Mouse (Mus musculus): ENCODE results near the gene Myrf. TPM values are rescaled to one million over a fixed set of nuclear protein-coding genes. Genes with fewer than 3 reads are reported as not detected.

The Myrf gene
- total RNA-seq (2021): 10 to 100 TPM; 14.0 to 15.3 TPM
- long read RNA-seq, experiment 1, full-length matches to known transcripts: 1 of 13 reads
- long read RNA-seq, experiment 1, partial matches to known transcripts: 7 of 13 reads
- long read RNA-seq, experiment 1, other reads (novel, unspliced or antisense): 5 of 13 reads
- long read RNA-seq, experiment 2, full-length matches to known transcripts: 1 of 11 reads
- long read RNA-seq, experiment 2, partial matches to known transcripts: 4 of 11 reads
- long read RNA-seq, experiment 2, other reads (novel, unspliced or antisense): 6 of 11 reads

- TF ChIP-seq CTCF (IDR thresholded peaks at IDR 0.05): peak; percentile 98
- Histone ChIP-seq H3K27ac (peak within 1 kb of the TSS; percentile 61), H3K4me3 (peak within 1 kb of the TSS; percentile 36)
- DNase-seq (ENCODE audit: extremely low spot score in 1 of 2, low spot score in 2 of 2): peak; percentile 73 to 79
- intact Hi-C loops (cut with DNase I): no loop called here
Observed at GRCm38 (mm10) chr19:10240654-10241305, at the start of gene Myrf. Gene Myrf (minus strand): TSS chr19:10240748.

- no peak for DNase-seq (ENCODE audit: extremely low spot score in 1 of 2, low spot score in 2 of 2)
- intact Hi-C loops (cut with DNase I): loop anchor here (1.0 kb wide), 1 partner anchor 16 kb away; no protein-coding TSS in a partner anchor
- no peak for TF ChIP-seq CTCF (IDR thresholded peaks at IDR 0.05)
- H3K4me3 ChIP-seq: no peak overlapping the region
- peak overlapping the region; percentile 86 for H3K27ac ChIP-seq
Observed at GRCm38 (mm10) chr19:10289609-10290150, 49.1 kb upstream of the Myrf start.

- intact Hi-C loops (cut with DNase I): no loop called here
- no peak for TF ChIP-seq CTCF (IDR thresholded peaks at IDR 0.05)
- H3K4me3 ChIP-seq: no peak overlapping the region
- H3K27ac ChIP-seq: peak overlapping the region; percentile 86
- DNase-seq (ENCODE audit: extremely low spot score in 1 of 2, low spot score in 2 of 2): no peak
Observed at GRCm38 (mm10) chr19:10288125-10289040, 47.8 kb upstream of the Myrf start.

DNA sequence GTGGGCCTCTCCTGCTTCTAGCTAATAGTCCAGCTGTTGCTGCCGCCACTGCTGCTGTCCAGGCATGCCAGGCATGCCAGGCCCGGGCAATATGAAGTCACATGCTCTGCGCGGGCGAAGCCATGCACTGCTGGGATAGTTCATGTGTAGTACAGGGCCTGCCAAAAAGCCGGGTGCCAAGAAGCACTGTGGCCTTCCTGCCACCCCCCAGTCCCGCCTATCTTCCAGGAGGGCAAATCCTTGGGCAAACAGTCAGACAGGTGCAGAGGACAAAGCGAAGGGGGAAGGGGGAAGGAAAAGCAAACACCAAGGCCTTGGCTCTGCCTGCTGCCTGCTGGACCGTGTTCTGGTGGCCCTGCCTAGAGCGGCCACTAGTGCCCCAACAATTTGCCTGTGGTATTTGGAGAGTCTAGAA is 45.9 kb upstream of the Myrf start:
- no peak for DNase-seq (ENCODE audit: extremely low spot score in 1 of 2, low spot score in 2 of 2)
- intact Hi-C loops (cut with DNase I): no loop called here
- H3K4me3 ChIP-seq: no peak overlapping the region
- TF ChIP-seq CTCF (IDR thresholded peaks at IDR 0.05): no peak
- H3K27ac ChIP-seq: peak overlapping the region; percentile 75

DNA sequence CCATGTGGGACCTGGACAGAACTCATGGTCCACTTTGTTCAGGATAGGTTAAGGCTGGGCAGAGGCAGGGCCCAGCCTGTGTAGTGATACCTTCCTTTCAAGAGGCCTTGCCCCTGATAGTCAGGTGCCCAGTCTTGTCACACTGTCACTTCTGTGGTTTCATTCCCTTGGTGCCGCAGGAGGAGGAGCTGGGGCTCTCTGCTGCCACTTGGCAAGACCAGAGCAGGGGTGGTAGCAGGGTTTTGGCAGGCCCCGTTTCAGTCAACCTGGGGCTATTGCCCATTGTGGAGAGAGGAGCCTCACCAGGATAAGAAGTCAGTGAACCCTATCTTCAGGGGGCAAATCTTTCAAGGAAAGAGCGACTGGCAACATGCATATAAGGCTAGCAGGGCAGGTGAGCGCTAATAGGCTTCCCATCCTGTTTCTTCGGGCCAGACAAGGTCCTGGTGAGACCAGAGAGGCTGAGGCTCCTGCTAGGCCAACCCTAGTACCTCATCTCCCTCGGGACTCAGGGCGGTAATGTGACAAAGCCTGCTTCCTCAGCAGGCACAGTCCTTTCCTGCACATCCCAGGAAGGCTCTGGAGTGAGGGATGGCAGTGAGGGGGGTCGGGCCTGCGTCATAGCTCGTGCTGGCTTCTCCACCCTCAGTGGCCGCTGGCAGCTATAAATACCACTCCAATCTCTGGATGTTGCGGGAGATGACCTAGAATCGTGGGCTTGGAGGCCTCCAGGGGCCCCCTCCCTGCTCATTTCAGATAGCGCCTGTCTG is 40.4 kb upstream of the Myrf start:
- DNase-seq (ENCODE audit: extremely low spot score in 1 of 2, low spot score in 2 of 2): no peak
- intact Hi-C loops (cut with DNase I): no loop called here
- no peak for TF ChIP-seq CTCF (IDR thresholded peaks at IDR 0.05)
- Histone ChIP-seq H3K4me3 (no peak overlapping the region), H3K27ac (peak overlapping the region; percentile 72)

GRCm38 (mm10) chr19:10279668-10280067 is 39.1 kb upstream of the Myrf start:
- intact Hi-C loops (cut with DNase I): no loop called here
- no peak overlapping the region for H3K4me3 ChIP-seq
- DNase-seq (ENCODE audit: extremely low spot score in 1 of 2, low spot score in 2 of 2): no peak
- TF ChIP-seq CTCF (IDR thresholded peaks at IDR 0.05): no peak
- H3K27ac ChIP-seq: no peak overlapping the region

GRCm38 (mm10) chr19:10278669-10279324 is 38.2 kb upstream of the Myrf start:
- peak overlapping the region; percentile 40 for H3K27ac ChIP-seq
- TF ChIP-seq CTCF (IDR thresholded peaks at IDR 0.05): no peak
- H3K4me3 ChIP-seq: no peak overlapping the region
- intact Hi-C loops (cut with DNase I): no loop called here
- DNase-seq (ENCODE audit: extremely low spot score in 1 of 2, low spot score in 2 of 2): no peak

DNA sequence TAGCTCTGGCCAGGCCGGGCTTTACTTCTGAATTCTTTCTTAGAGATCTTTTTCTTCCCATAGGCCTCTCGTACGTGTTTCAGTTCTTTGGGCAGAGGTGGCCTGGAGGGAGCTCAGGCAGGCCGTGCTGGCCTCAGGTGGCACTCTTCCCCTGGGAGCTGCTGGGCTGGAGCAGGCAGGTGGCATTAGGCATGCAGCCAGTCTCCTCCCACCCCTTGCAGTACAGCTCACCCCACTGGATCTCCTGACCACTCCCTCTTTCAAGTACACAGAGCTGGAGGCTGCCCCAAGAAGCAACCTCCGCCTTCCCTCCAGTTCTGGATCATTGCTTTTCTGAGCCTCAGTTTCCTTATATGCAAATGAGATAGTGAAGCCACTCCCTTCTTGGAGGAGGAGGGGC is 37.2 kb upstream of the Myrf start:
- Histone ChIP-seq H3K27ac (peak overlapping the region; percentile 80), H3K4me3 (no peak overlapping the region)
- intact Hi-C loops (cut with DNase I): no loop called here
- DNase-seq (ENCODE audit: extremely low spot score in 1 of 2, low spot score in 2 of 2): no peak
- no peak for TF ChIP-seq CTCF (IDR thresholded peaks at IDR 0.05)

GRCm38 (mm10) chr19:10277331-10277730 is 36.8 kb upstream of the Myrf start:
- intact Hi-C loops (cut with DNase I): no loop called here
- H3K4me3 ChIP-seq: no peak overlapping the region
- peak overlapping the region; percentile 80 for H3K27ac ChIP-seq
- TF ChIP-seq CTCF (IDR thresholded peaks at IDR 0.05): no peak
- DNase-seq (ENCODE audit: extremely low spot score in 1 of 2, low spot score in 2 of 2): no peak

DNA sequence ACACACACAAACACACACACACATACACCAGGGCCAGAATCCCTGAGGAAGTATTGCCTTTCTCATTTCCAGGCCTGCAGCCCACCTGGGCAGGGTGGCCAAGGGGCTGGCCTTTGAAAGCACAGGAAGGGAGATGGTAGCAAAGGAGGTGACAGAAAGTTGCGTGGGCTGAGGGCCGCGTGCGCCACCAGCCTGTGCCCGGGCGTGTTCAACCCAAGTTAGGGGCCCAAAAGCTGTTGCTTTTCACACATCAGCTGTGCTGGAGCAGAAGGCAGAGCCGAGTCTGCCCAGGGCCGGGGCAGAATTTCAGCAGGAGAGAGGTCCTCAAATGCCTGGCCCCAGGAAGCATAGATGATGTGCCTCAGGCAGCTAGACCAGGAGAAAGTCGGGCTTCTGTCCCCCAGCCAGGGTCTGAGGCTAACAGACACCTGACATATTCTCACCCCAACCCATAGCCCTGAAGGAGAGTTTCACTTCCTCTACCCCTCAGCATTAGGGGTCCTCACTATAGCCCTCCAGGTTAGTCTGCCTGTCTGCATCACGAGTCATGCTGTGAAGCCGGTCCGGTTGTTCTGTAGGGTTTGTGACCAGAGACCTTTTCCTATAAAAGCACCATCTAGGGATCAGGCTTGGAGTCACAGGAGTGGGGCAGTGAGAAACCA is 36.1 kb upstream of the Myrf start:
- peak in 1 of 2 experiments; percentile 58 for DNase-seq (ENCODE audit: extremely low spot score in 1 of 2, low spot score in 2 of 2)
- no peak for TF ChIP-seq CTCF (IDR thresholded peaks at IDR 0.05)
- Histone ChIP-seq H3K27ac (peak overlapping the region; percentile 80), H3K4me3 (no peak overlapping the region)
- intact Hi-C loops (cut with DNase I): no loop called here
